Mouse (Mus musculus) left cerebral cortex, postnatal 4 days (tissue): ENCODE data around the gene Nup133. TPM values are rescaled to one million over a fixed set of nuclear protein-coding genes. Genes with fewer than 3 reads are reported as not detected.

ENCODE experiments used
- DNase-seq: peaks from one replicate; pipeline ENCODE4 v3.0.0-alpha.2; 2022
- intact Hi-C: fragments of 180-260 bp; cut with DNase I; formaldehyde crosslinking; loops from one replicate; pipeline ENCODE4 v1.15.1; 2025
- total RNA-seq, 2 experiments: library from RNA; stranded (reverse); gene quantifications; 2 replicates each; pipeline ENCODE4 v1.2.3; 2021

Nup133 gene
- total RNA-seq, 2 experiments from 2014 or later: 27.6 to 28.9 TPM

GRCm38 (mm10) chr8:123954246-123954645, 5.2 kb upstream of the Nup133 start:
- no peak for DNase-seq
- intact Hi-C loops: no loop called here

- intact Hi-C loops: no loop called here
- DNase-seq: no peak
Observed at GRCm38 (mm10) chr8:123953686-123954085, 4.6 kb upstream of the Nup133 start.

- DNase-seq: peak; percentile 36
- intact Hi-C loops: no loop called here
Observed at GRCm38 (mm10) chr8:123950077-123950802, 1.2 kb upstream of the Nup133 start.

GRCm38 (mm10) chr8:123949686-123949986, 571 bp upstream of the Nup133 start:
- intact Hi-C loops: no loop called here
- no peak for DNase-seq

- intact Hi-C loops: no loop called here
- DNase-seq: no peak
Observed at GRCm38 (mm10) chr8:123929026-123929425, 20.0 kb downstream of the Nup133 start.

- intact Hi-C loops: no loop called here
- no peak for DNase-seq
Observed at GRCm38 (mm10) chr8:123925671-123926070, 23.4 kb downstream of the Nup133 start.

- DNase-seq: peak; percentile 87
- intact Hi-C loops: no loop called here
Observed at GRCm38 (mm10) chr8:123924719-123925118, 24.3 kb downstream of the Nup133 start.

- intact Hi-C loops: no loop called here
- DNase-seq: no peak
Observed at GRCm38 (mm10) chr8:123914635-123915034, 34.4 kb downstream of the Nup133 start.

GRCm38 (mm10) chr8:123912265-123912664, 36.8 kb downstream of the Nup133 start:
- intact Hi-C loops: no loop called here
- no peak for DNase-seq

- intact Hi-C loops: loop anchor here (5.0 kb wide), 1 partner anchor 115 kb away; no protein-coding TSS in a partner anchor
- no peak for DNase-seq
Observed at GRCm38 (mm10) chr8:123907604-123908003, 41.5 kb downstream of the Nup133 start.

GRCm38 (mm10) chr8:123902653-123903052, 46.4 kb downstream of the Nup133 start:
- DNase-seq: no peak
- intact Hi-C loops: no loop called here

- DNase-seq: no peak
- intact Hi-C loops: no loop called here
Observed at GRCm38 (mm10) chr8:123899366-123899765, 49.7 kb downstream of the Nup133 start.

- intact Hi-C loops: no loop called here
- no peak for DNase-seq
Observed at GRCm38 (mm10) chr8:123898576-123898975, 50.5 kb downstream of the Nup133 start.

- intact Hi-C loops: no loop called here
Observed at GRCm38 (mm10) chr8:123896774-123897173, 52.3 kb downstream of the Nup133 start.

GRCm38 (mm10) chr8:123896366-123896761, 52.7 kb downstream of the Nup133 start:
- no peak for DNase-seq
- intact Hi-C loops: no loop called here

More at GRCm38 (mm10) chr8:123896774-123897173, 52.3 kb downstream of the Nup133 start:
- no peak for DNase-seq

GRCm38 (mm10) chr8:123895680-123896365, 53.2 kb downstream of the Nup133 start:
- intact Hi-C loops: no loop called here
- no peak for DNase-seq

- no peak for DNase-seq
- intact Hi-C loops: no loop called here
Observed at GRCm38 (mm10) chr8:123895230-123895629, 53.8 kb downstream of the Nup133 start.

GRCm38 (mm10) chr8:123894502-123895097, 54.5 kb downstream of the Nup133 start, which contains the start of gene Acta1:
Gene Acta1, minus strand, starts transcription at chr8:123894751.
- intact Hi-C loops: no loop called here
- DNase-seq: no peak

- no peak for DNase-seq
- intact Hi-C loops: no loop called here
Observed at GRCm38 (mm10) chr8:123893413-123893812, 55.7 kb downstream of the Nup133 start.

GRCm38 (mm10) chr8:123892586-123893155, 56.4 kb downstream of the Nup133 start:
- intact Hi-C loops: no loop called here

GRCm38 (mm10) chr8:123891883-123892585, 57.0 kb downstream of the Nup133 start:
- DNase-seq: peak; percentile 80
- intact Hi-C loops: no loop called here

More at GRCm38 (mm10) chr8:123892586-123893155, 56.4 kb downstream of the Nup133 start:
- DNase-seq: peak; percentile 23
